ENCODE assay signal across 25 mouse cellular contexts in the genomic region with DNA sequence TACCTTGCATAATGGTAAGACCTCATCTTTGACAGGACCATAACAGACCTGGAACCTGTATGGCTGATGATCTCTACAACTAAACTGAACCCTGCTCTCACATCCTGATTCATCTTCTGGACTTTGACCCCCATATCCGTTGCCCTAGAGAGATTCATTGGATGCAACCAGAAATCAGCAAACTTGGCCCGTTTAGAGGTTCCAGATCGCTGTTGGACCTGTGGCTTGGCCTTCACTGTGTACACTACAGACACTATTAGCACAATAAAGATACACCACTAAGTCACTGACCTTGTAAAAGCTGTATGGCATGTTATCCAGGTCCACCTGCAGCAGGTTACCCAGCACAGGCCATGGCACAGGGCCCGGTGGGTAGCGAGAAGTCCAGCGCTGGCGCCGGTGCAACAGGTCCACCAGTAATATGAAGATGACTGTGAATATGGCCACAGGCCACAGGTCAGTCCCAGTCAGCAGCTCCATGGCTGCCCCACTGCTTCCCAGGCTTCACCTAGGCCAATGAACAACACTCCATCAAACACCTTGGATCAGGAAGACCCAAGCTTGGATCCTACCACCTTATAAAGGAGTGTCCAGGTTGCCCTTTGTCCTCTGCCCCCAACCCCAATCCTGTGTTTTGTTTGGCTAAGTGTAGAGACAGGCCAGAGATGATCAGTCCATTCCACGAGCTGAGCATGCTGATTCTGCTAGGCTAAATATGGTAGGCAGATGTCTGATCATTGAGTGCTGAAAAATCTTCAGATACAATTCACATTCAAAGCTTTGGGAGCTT. TPM values are rescaled to one million over a fixed set of nuclear protein-coding genes. Genes with fewer than 3 reads are reported as not detected.
"Had no signal": no experiment of that assay in that cellular context is flagged by ENCODE, and none has a peak within 500 bp of the region (broad histone marks: within the 10 kb centered on the region; RNA-seq: fewer than 3 reads in every experiment).

TSS of gene Cyp2d40 (minus strand) at position 553 of the 790 bp plus-strand sequence.

- ATAC-seq: lung, postnatal 0 days; midbrain, embryonic 13.5 days; midbrain, embryonic 15.5 days had no signal

- H3K36me3 ChIP-seq: lung, embryonic 15.5 days; midbrain, embryonic 13.5 days; midbrain, embryonic 15.5 days; neural tube, embryonic 12.5 days; stomach, embryonic 15.5 days had no signal

- DNase-seq: lung, adult 2 months; lung, postnatal 14 days; lung, postnatal 36 days; right cerebral cortex, postnatal 14 days; thymus, adult 2 months; thymus, postnatal 25 days; thymus, postnatal 4 days had no signal

- H3K9me3 ChIP-seq: lung, embryonic 15.5 days; megakaryocyte, embryonic 14.5 days; midbrain, embryonic 13.5 days; midbrain, embryonic 15.5 days; neural tube, embryonic 12.5 days; stomach, embryonic 15.5 days had no signal

- H3K4me3 ChIP-seq: lung, embryonic 15.5 days; megakaryocyte, embryonic 14.5 days; midbrain, embryonic 13.5 days; midbrain, embryonic 15.5 days; neural tube, embryonic 12.5 days; stomach, embryonic 15.5 days had no signal

- H3K4me1 ChIP-seq: lung, embryonic 15.5 days; megakaryocyte, embryonic 14.5 days; midbrain, embryonic 13.5 days; midbrain, embryonic 15.5 days; neural tube, embryonic 12.5 days; stomach, embryonic 15.5 days had no signal

- H3K9ac ChIP-seq: lung, embryonic 15.5 days; midbrain, embryonic 13.5 days; midbrain, embryonic 15.5 days; neural tube, embryonic 12.5 days; stomach, embryonic 15.5 days had no signal

- H3K4me2 ChIP-seq: lung, embryonic 15.5 days; midbrain, embryonic 11.5 days; midbrain, embryonic 13.5 days; midbrain, embryonic 15.5 days; neural tube, embryonic 12.5 days; stomach, embryonic 15.5 days had no signal

- H3K27ac ChIP-seq: lung, embryonic 15.5 days; macrophage; midbrain, embryonic 13.5 days; midbrain, embryonic 15.5 days; neural tube, embryonic 12.5 days; stomach, embryonic 15.5 days; stomach, postnatal 0 days had no signal

- H3K27me3 ChIP-seq: lung, embryonic 15.5 days; midbrain, embryonic 13.5 days; midbrain, embryonic 15.5 days; neural tube, embryonic 12.5 days; stomach, embryonic 15.5 days had no signal

RNA-seq across cellular contexts. Expression of gene Cyp2d40, which starts in this region (rescaled TPM):
- total RNA-seq: megakaryocyte progenitor cell, adult 5-6 weeks; midbrain, postnatal 0 days; monocyte, adult 5-6 weeks; neutrophil, adult 5-6 weeks had no signal
- polyA plus RNA-seq: lung, adult 2 months; lung, embryonic 15.5 days; lung, postnatal 0 days; macrophage; midbrain, embryonic 11.5 days; midbrain, embryonic 13.5 days; midbrain, embryonic 15.5 days; midbrain, postnatal 0 days; neural tube, embryonic 12.5 days; neural tube, embryonic 14.5 days; spleen, adult 2 months; stomach, embryonic 15.5 days; stomach, postnatal 0 days; testis, adult 2 months; urinary bladder, adult 2 months had no signal
